Mouse (Mus musculus): ENCODE results near the gene D10Wsu102e. TPM values are rescaled to one million over a fixed set of nuclear protein-coding genes. Genes with fewer than 3 reads are reported as not detected.
A peak's percentile ranks its signal among the peaks of the same experiment; 100 is the strongest.
"Not testable (repeated sequence)": the region's sequence is repeated elsewhere in the genome, so short reads cannot be mapped to it uniquely, and the experiment has no call there.

The D10Wsu102e gene
- polyA plus RNA-seq, 1 experiment from 2014 or later, result 0.23 TPM

DNA sequence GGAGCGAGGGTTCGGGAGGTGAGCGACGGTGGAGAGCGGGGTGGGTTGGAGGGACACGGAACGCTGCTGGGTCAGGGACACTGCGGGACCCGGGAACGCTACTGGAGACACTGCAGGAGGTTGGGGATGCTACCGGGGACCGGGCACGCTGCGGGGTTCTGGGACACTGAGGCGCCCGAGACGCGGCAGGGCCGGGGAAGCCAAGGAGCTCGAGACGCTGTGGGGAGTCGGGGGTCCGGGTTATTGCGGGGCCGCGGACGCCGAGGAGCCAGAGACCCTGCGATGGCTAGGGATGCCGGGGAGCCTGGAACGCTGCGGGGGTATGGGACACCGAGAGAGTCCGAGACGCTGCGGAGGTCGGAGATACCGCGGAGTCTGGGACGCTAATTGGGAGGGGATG, 335 bp downstream of the D10Wsu102e start:
- Histone ChIP-seq H3K4me2 (replicated peaks; ENCODE audit: low read depth) (peak overlapping the region; percentile 95), H3K4me3 (ENCODE audit: low read depth, low read length) (peak overlapping the region; percentile 82), H3K9ac (ENCODE audit: low read length) (peak overlapping the region; percentile 78), H3K27ac (replicated peaks) (peak overlapping the region; percentile 82), H3K27me3 (ENCODE audit: control insufficient read depth, insufficient read depth, low read length) (no peaks in the 10 kb centered on the region), H3K9me3 (ENCODE audit: control insufficient read depth, low read length) (no peaks in the 10 kb centered on the region), H3K4me1 (replicated peaks; ENCODE audit: control insufficient read depth, insufficient read depth) (no peaks in the 10 kb centered on the region), H3K36me3 (ENCODE audit: control insufficient read depth, insufficient read depth, low read length) (peaks cover 7% of the 10 kb centered on the region; the same call in 1 of the 2 replicates)
- 1% methylated on average over 40 of the region's 40 CpGs for WGBS
- TF ChIP-seq CTCF (IDR thresholded peaks at IDR 0.05; ENCODE audit: low read depth) (no peak), EP300 (optimal IDR thresholded peaks at IDR 0.05) (no peak)
- DNase-seq (ENCODE audit: low spot score), result no peak
- ATAC-seq (ENCODE audit: low FRiP score, low TSS enrichment), result peak; percentile 71

DNA sequence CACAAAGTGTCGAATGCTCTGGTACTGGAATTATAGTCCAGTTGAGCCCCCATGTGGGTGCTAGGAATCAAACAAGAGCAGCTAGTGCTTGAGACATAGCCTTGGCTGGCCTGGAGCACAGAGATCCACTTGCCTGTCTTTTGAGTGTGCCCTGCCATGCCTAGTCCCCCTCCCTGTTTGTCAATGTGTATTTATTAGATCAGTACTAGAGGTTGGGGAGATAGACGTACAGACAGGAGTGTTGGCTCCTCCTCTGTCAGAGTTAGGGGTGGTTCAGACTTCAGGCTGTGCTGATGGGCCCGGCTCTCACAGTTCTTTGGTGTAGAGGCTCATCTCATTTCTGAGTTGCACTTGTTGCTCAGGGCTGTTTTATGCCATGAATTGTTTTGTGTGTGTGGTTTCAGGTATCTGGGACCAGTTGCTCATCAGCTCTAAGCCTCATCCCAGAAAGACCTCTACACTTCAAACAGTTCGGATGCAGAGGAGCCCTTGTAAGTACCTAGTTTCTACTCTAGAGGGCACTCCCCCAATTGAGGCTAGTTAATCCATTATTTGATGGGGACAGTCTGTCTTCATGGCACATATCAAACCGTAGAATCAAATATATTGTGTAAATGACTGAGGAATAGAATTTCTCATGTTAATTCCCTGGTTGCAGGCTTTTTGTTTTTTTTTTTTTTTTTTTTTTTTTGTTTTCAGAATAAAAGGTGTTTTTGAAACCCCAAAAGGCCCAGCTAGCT, 1.8 kb downstream of the D10Wsu102e start:
- Histone ChIP-seq H3K36me3 (ENCODE audit: control insufficient read depth, insufficient read depth, low read length) (peaks cover 7% of the 10 kb centered on the region; the same call in 1 of the 2 replicates), H3K9ac (ENCODE audit: low read length) (no peak overlapping the region), H3K4me2 (replicated peaks; ENCODE audit: low read depth) (no peak overlapping the region), H3K9me3 (ENCODE audit: control insufficient read depth, low read length) (no peaks in the 10 kb centered on the region), H3K4me3 (ENCODE audit: low read depth, low read length) (no peak overlapping the region), H3K27me3 (ENCODE audit: control insufficient read depth, insufficient read depth, low read length) (no peaks in the 10 kb centered on the region), H3K4me1 (replicated peaks; ENCODE audit: control insufficient read depth, insufficient read depth) (no peaks in the 10 kb centered on the region), H3K27ac (replicated peaks) (no peak overlapping the region)
- no peak for TF ChIP-seq EP300 (optimal IDR thresholded peaks at IDR 0.05)
- TF ChIP-seq CTCF (IDR thresholded peaks at IDR 0.05; ENCODE audit: low read depth), result peak; percentile 73
- WGBS, result 55% methylated on average over 5 of the region's 5 CpGs
- no peak for DNase-seq (ENCODE audit: low spot score)
- ATAC-seq (ENCODE audit: low FRiP score, low TSS enrichment), result no peak

DNA sequence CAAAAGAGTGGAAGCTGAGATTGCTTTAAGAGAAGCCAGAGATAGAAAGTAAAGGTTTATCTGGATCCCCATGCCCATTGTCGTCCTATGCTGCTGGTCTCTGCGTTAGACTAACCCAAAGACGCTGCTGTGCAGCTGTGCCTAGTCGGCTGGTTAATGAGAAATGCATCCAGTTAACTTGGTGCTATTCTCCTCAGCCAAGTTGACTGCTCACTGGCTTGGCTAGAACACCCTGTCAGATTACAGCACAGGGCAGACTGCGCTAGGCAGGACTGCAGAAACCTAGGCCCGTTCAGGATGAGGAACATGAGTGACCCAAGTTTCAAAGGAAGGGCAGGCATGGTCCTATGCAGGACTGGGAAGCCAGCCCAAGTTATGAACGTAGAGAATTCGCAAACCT, 3.4 kb downstream of the D10Wsu102e start:
- TF ChIP-seq EP300 (optimal IDR thresholded peaks at IDR 0.05), result no peak
- Histone ChIP-seq H3K27me3 (ENCODE audit: control insufficient read depth, insufficient read depth, low read length) (no peaks in the 10 kb centered on the region), H3K9me3 (ENCODE audit: control insufficient read depth, low read length) (no peaks in the 10 kb centered on the region), H3K4me3 (ENCODE audit: low read depth, low read length) (no peak overlapping the region), H3K27ac (replicated peaks) (no peak overlapping the region), H3K4me2 (replicated peaks; ENCODE audit: low read depth) (no peak overlapping the region), H3K36me3 (ENCODE audit: control insufficient read depth, insufficient read depth, low read length) (peaks cover 7% of the 10 kb centered on the region; the same call in 1 of the 2 replicates), H3K9ac (ENCODE audit: low read length) (no peak overlapping the region), H3K4me1 (replicated peaks; ENCODE audit: control insufficient read depth, insufficient read depth) (no peaks in the 10 kb centered on the region)
- WGBS, result 93% methylated on average over 8 of the region's 8 CpGs
- DNase-seq (ENCODE audit: low spot score) (no peak), ATAC-seq (ENCODE audit: low FRiP score, low TSS enrichment) (no peak)

DNA sequence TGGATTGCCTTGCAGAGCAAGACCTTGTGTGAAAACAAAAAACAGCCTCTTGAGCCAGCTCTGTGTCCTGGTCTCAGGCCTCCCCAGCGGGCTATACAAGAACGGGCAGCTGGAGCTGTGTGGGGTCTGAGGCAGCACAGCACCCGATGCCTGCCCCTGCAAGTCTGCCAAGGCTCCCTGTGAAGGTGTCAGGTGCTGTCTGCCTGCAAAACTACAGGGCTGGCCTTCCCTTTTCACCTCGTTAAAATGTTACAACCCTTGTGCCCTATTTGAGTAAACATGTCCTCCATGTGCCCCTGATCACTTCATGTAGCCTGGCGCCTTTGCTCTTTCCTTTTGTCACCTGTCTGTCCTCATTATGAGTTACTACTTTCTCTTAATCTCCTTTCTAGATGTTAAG, 8.9 kb downstream of the D10Wsu102e start:
- no peak for TF ChIP-seq EP300 (optimal IDR thresholded peaks at IDR 0.05)
- no peak for TF ChIP-seq CTCF (IDR thresholded peaks at IDR 0.05; ENCODE audit: low read depth)
- Histone ChIP-seq H3K4me2 (replicated peaks; ENCODE audit: low read depth) (no peak overlapping the region), H3K9ac (ENCODE audit: low read length) (no peak overlapping the region), H3K27ac (replicated peaks) (no peak overlapping the region), H3K4me1 (replicated peaks; ENCODE audit: control insufficient read depth, insufficient read depth) (no peaks in the 10 kb centered on the region), H3K4me3 (ENCODE audit: low read depth, low read length) (no peak overlapping the region), H3K27me3 (ENCODE audit: control insufficient read depth, insufficient read depth, low read length) (no peaks in the 10 kb centered on the region), H3K9me3 (ENCODE audit: control insufficient read depth, low read length) (no peaks in the 10 kb centered on the region), H3K36me3 (ENCODE audit: control insufficient read depth, insufficient read depth, low read length) (no peaks in the 10 kb centered on the region; the same call in 1 of the 2 replicates)
- DNase-seq (ENCODE audit: low spot score) (no peak), ATAC-seq (ENCODE audit: low FRiP score, low TSS enrichment) (no peak)
- WGBS, result 49% methylated on average over 5 of the region's 5 CpGs

DNA sequence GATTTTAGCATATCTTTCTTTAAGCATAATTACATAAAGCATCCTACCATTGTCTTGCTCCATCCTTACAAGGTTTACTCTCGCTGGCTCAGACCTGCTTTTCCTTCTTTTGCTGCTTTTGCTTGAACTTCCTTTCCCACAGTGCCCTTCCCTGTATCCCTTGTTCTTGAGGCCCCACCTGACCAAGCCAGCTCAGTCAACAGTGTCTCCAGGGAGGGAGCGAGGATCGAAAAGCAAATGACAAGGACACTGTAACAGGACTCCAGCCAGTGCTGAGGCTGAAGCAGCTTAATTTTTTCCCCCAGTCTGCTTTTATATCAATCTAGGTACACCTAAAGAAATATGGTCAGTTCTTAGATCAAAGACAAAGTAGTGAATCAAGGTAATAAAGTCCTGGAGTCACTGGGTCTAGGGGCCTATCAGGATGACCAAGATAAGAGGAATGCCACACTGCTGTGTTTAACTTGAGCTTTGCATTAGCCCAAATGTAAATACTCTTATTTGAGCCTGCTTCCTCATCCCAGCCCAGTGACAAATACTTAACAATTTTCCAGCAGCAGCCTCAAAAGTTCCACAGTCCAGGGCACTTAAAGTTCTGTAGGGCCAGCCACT, 14.1 kb downstream of the D10Wsu102e start:
- WGBS, result 65% methylated on average over 3 of the region's 3 CpGs
- ATAC-seq (ENCODE audit: low FRiP score, low TSS enrichment) (peak; percentile 59; the same call in 1 of the 2 replicates), DNase-seq (ENCODE audit: low spot score) (no peak)
- Histone ChIP-seq H3K9me3 (ENCODE audit: control insufficient read depth, low read length) (no peaks in the 10 kb centered on the region), H3K9ac (ENCODE audit: low read length) (no peak overlapping the region), H3K27me3 (ENCODE audit: control insufficient read depth, insufficient read depth, low read length) (no peaks in the 10 kb centered on the region), H3K4me2 (replicated peaks; ENCODE audit: low read depth) (no peak overlapping the region), H3K27ac (replicated peaks) (no peak overlapping the region), H3K4me3 (ENCODE audit: low read depth, low read length) (no peak overlapping the region), H3K36me3 (ENCODE audit: control insufficient read depth, insufficient read depth, low read length) (no peaks in the 10 kb centered on the region; the same call in 1 of the 2 replicates), H3K4me1 (replicated peaks; ENCODE audit: control insufficient read depth, insufficient read depth) (no peaks in the 10 kb centered on the region)
- TF ChIP-seq EP300 (optimal IDR thresholded peaks at IDR 0.05) (no peak), CTCF (IDR thresholded peaks at IDR 0.05; ENCODE audit: low read depth) (no peak)

DNA sequence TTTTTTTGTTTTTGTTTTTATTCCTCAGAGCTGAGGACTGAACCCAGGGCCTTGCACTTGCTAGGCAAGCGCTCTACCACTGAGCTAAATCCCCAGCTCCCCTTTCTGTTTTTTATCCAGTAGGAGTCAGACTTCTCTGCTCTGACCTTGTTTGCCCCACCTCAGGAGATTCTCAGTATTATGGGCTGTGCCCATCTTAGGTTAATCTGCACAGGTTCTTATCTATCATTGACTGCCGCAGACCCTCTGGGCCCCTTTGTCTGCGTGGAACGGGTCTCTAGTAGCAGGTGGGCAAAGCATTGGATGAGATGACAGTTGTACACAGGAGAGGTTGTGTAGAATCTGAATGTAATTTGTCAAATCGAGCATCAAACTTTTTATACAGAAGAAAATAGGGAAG, 15.4 kb downstream of the D10Wsu102e start:
- not testable (repeated sequence) for H3K27me3 ChIP-seq (ENCODE audit: control insufficient read depth, insufficient read depth, low read length); H3K27ac ChIP-seq (replicated peaks); H3K9me3 ChIP-seq (ENCODE audit: control insufficient read depth, low read length); H3K36me3 ChIP-seq (ENCODE audit: control insufficient read depth, insufficient read depth, low read length); H3K4me3 ChIP-seq (ENCODE audit: low read depth, low read length); ATAC-seq (ENCODE audit: low FRiP score, low TSS enrichment); DNase-seq (ENCODE audit: low spot score); H3K4me2 ChIP-seq (replicated peaks; ENCODE audit: low read depth); H3K9ac ChIP-seq (ENCODE audit: low read length); H3K4me1 ChIP-seq (replicated peaks; ENCODE audit: control insufficient read depth, insufficient read depth)
- WGBS, result 85% methylated on average over 5 of the region's 5 CpGs
